Mouse (Mus musculus): ENCODE data around the gene Cntrob. TPM values are rescaled to one million over a fixed set of nuclear protein-coding genes. Genes with fewer than 3 reads are reported as not detected.
A peak's percentile ranks its signal among the peaks of the same experiment; 100 is the strongest.

Gene Cntrob
- polyA plus RNA-seq, 1 experiment from 2014 or later = 16.6 TPM

DNA sequence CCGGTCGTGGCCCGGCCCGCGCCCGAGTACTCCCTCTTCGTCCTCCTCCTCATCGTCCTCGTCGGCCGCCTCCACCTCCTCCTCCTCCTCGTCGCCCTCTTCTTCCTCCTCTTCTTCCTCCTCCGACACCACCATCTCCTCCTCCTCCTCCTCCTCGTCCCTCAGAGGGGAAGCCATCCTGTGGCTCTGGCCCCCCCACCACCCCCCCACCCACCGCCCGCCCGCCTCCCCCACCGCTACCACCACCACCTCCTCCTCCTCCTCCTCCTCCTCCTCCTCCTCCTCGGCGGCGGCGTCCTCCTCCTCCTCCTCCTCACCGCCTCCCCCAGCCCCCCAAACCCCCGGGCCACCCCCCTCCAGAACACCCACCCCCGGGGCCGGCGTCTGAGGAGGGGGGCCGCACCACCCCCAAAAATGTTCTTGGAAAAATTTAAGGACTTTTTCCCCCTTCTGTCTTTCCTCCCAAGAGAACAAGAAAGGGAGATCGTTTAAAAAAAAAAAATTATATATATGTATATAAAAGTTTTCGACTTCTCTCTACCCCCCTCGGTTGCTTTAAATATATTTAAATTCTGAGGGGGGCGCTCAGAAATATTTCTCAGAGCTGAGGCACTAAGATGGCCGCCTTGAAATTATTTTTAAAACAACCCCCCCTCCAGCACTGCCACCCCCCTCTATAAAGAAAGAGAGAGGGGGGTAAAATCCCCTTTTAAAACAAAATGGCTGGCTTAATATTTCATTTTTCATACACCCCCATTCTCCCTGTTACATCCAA is 45.8 kb upstream of the Cntrob start, which contains the start of gene Chd3:
Gene Chd3 (minus strand): TSS at position 192 of the 775 bp plus-strand sequence.
- peak within 1 kb of the TSS; percentile 100 for H3K27ac ChIP-seq (ENCODE audit: low read depth)
- H3K9ac ChIP-seq = peak within 1 kb of the TSS; percentile 99
- peak within 1 kb of the TSS; percentile 95 for H3K4me3 ChIP-seq (ENCODE audit: low read depth, low read length)
- peak within 1 kb of the TSS; percentile 97 for H3K4me2 ChIP-seq
- 3% methylated on average over 17 of the region's 34 CpGs for WGBS
- no peaks in the 10 kb centered on the region for H3K9me3 ChIP-seq (ENCODE audit: low read depth, low read length)
- peaks cover 19% of the 10 kb centered on the region for H3K36me3 ChIP-seq (ENCODE audit: insufficient read depth)
- H3K27me3 ChIP-seq (ENCODE audit: insufficient read depth, low read length) = no peaks in the 10 kb centered on the region
- TF ChIP-seq CTCF (IDR thresholded peaks at IDR 0.05; ENCODE audit: low read depth) = no peak
- ATAC-seq (ENCODE audit: insufficient read depth) (no peak), DNase-seq (peak; percentile 51)
- H3K4me1 ChIP-seq (ENCODE audit: insufficient read depth) = peaks cover 38% of the 10 kb centered on the region

DNA sequence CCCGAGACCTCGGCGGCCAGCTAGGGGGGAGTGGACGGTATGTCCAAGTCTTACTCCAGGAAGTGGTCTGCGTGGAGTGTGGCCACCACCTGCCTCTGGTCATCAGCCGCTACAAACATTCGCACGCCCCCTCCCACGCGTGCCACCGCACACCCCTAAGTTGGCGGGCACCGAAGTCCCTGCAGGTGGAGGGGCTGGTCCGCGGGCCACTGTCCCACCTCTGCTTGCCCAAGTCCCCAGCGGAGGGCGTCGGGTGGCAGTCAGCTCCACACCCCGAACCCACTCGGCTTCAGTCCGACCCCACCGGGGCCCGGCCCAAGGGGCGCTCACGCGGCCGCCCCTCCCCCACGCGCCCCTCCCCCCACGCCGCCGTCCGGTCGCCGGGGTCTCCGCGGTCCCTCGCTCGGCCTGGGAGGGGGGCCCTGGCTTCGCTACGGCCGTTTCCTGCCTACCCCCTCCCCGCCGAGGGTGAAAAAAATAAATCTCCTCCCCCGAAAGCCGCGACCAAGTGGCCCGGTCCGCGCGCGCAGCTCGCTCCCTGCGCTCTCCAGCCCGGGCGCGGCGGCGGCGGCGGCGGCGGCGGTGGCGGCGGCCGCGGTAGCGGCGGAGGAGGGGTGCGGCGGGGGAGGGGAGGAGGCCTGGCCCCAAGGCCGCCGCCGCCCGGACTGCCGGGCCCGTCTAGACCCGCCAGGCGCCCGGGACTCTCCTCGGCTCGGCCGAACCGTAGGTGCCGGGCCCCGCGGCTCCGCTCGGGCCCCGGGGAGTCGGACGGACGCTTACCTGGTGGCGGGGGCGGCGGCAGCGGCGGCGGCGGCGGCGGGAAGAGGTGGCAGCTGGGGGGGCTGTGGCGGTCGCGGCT is 45.0 kb upstream of the Cntrob start:
- H3K4me3 ChIP-seq (ENCODE audit: low read depth, low read length) = peak overlapping the region; percentile 95
- H3K9ac ChIP-seq = peak overlapping the region; percentile 99
- DNase-seq = peak; percentile 72
- H3K4me1 ChIP-seq (ENCODE audit: insufficient read depth) = peaks cover 42% of the 10 kb centered on the region
- no peak for ATAC-seq (ENCODE audit: insufficient read depth)
- peak overlapping the region; percentile 97 for H3K4me2 ChIP-seq
- H3K36me3 ChIP-seq (ENCODE audit: insufficient read depth) = peaks cover 17% of the 10 kb centered on the region
- no peak for TF ChIP-seq CTCF (IDR thresholded peaks at IDR 0.05; ENCODE audit: low read depth)
- H3K27me3 ChIP-seq (ENCODE audit: insufficient read depth, low read length) = no peaks in the 10 kb centered on the region
- WGBS = under 1% methylated on average over 74 of the region's 106 CpGs
- H3K9me3 ChIP-seq (ENCODE audit: low read depth, low read length) = no peaks in the 10 kb centered on the region
- peak overlapping the region; percentile 100 for H3K27ac ChIP-seq (ENCODE audit: low read depth)

DNA sequence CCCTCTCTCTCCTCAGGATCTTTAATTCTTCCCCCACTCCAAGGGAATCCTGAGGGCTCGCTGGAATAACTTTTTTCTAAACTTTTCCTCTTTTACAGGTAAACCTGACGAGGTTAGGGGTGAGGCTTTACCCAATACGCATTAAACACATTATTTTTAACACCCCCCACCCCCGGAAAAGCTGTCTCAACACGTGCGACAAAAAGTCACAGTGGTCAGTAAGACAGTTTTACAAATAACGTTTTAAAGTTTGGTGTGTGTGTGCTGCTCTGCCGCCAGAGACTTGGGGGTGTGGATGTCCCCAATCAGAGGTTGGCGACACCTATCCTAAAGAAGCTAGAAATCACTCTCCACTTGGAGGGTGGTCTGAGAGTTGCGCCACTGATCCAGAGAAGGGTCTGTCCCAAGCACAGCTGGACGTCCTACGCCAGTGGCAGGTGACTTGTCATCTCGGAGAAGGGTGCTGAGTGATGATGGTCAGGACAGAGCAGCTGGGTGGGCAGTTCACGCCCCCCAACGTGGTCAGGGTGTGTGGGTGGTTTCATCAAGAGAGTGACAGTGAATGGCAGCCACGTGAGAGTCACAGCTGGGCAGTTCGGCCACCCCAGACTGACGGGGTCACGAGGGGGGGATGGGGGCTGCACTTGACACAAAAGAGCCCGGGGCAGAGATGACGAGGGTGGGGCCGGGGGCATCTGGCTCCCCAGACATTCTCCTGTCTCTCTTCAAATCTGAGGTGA is 44.2 kb upstream of the Cntrob start:
- peak overlapping the region; percentile 99 for H3K9ac ChIP-seq
- peak overlapping the region; percentile 95 for H3K4me3 ChIP-seq (ENCODE audit: low read depth, low read length)
- TF ChIP-seq CTCF (IDR thresholded peaks at IDR 0.05; ENCODE audit: low read depth) = 0 out of 2 replicates have a peak, but pooled peaks have one; percentile 4
- peak overlapping the region; percentile 97 for H3K4me2 ChIP-seq
- H3K4me1 ChIP-seq (ENCODE audit: insufficient read depth) = peaks cover 42% of the 10 kb centered on the region
- WGBS = 1% methylated on average over 22 of the region's 22 CpGs
- H3K36me3 ChIP-seq (ENCODE audit: insufficient read depth) = peaks cover 18% of the 10 kb centered on the region
- DNase-seq = peak; percentile 65
- 0 out of 2 replicates have a peak, but pooled peaks have one; percentile 4 for ATAC-seq (ENCODE audit: insufficient read depth)
- peak overlapping the region; percentile 100 for H3K27ac ChIP-seq (ENCODE audit: low read depth)
- no peaks in the 10 kb centered on the region for H3K27me3 ChIP-seq (ENCODE audit: insufficient read depth, low read length)
- no peaks in the 10 kb centered on the region for H3K9me3 ChIP-seq (ENCODE audit: low read depth, low read length)

DNA sequence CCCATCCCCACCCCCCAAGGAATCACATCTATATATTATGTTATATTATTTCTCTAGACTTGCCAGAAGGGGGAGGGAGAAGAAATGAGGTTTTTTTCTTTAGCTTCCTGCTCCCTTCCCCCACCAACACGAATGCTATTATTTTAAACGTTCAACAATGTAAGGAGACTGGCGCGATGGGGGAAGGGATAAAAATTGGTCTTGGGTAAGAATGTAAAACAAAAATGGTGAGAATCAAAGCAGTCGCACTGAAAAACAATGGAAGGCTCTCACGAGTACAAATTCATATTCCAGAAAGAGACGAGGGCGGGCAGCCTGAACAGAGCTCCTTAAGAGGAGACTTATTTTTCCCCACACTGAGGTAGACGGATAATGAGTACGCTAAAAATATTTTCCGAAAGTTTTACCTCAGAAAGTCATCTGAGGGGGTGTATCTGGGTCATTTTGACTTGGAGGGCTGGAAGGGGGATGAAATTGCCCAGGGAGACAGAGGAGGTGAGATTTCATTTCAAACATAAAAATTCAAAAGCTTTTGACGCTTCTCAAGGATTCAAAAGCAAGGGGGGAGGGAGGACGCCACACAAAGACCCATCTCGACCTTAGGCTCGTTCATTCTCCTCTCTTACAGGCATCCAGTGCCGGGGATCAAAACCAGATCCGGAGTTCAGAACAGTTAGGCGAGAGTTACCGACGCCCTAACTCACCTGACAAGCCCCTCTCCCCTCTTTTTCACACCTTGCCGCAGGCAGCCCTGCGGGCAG is 43.5 kb upstream of the Cntrob start:
- Histone ChIP-seq H3K36me3 (ENCODE audit: insufficient read depth) (peaks cover 21% of the 10 kb centered on the region), H3K4me1 (ENCODE audit: insufficient read depth) (peaks cover 34% of the 10 kb centered on the region), H3K27ac (ENCODE audit: low read depth) (peak overlapping the region; percentile 100), H3K9me3 (ENCODE audit: low read depth, low read length) (no peaks in the 10 kb centered on the region), H3K4me3 (ENCODE audit: low read depth, low read length) (peak overlapping the region; percentile 95), H3K4me2 (peak overlapping the region; percentile 97), H3K9ac (peak overlapping the region; percentile 99), H3K27me3 (ENCODE audit: insufficient read depth, low read length) (no peaks in the 10 kb centered on the region)
- under 1% methylated on average over 22 of the region's 22 CpGs for WGBS
- no peak for TF ChIP-seq CTCF (IDR thresholded peaks at IDR 0.05; ENCODE audit: low read depth)
- ATAC-seq (ENCODE audit: insufficient read depth) = no peak
- DNase-seq = peak; percentile 50

DNA sequence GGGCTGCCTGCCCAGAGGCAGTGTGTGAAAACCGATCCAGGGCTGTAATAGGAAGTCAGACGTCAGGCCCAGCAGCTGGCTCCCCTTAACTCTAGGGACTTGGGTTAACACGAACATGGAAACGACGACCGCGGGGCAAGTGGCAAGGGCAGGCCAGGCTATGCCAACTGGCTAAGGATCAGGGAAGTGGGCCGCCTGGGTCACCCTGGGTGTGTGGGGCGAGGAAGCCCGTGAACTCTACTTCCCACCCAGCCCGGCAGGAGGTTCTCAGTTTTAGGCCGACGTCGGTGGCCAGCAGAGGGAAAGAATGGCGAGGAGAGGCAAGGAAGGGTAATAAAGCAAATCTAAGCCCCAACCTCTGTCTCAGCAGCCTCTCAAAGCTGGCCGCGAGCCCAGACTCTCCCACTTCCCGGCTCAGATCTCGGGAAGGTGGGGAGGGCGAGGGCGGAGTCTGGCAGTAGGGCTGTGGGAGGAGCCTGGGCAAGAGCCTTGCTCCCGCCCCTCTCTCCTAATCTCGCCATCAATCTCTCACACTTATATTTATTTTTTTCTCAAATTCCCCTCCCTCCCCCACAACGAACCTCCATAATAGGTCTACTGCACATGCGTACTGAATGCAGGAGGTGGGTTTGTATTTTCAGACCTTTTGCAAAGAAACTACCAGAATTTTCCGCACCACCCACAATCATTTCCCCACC is 42.7 kb upstream of the Cntrob start:
- ATAC-seq (ENCODE audit: insufficient read depth) = peak; percentile 60

More for the DNA sequence above, 42.7 kb upstream of the Cntrob start:
- H3K4me3 ChIP-seq (ENCODE audit: low read depth, low read length) = peak overlapping the region; percentile 95
- peaks cover 27% of the 10 kb centered on the region for H3K4me1 ChIP-seq (ENCODE audit: insufficient read depth)
- H3K9me3 ChIP-seq (ENCODE audit: low read depth, low read length) = no peaks in the 10 kb centered on the region
- peaks cover 29% of the 10 kb centered on the region for H3K36me3 ChIP-seq (ENCODE audit: insufficient read depth)
- WGBS = 1% methylated on average over 26 of the region's 26 CpGs
- peak overlapping the region; percentile 60 for H3K9ac ChIP-seq
- no peaks in the 10 kb centered on the region for H3K27me3 ChIP-seq (ENCODE audit: insufficient read depth, low read length)
- peak overlapping the region; percentile 97 for H3K4me2 ChIP-seq
- peak; percentile 99 for DNase-seq
- peak; percentile 35 for TF ChIP-seq CTCF (IDR thresholded peaks at IDR 0.05; ENCODE audit: low read depth)
- peak overlapping the region; percentile 100 for H3K27ac ChIP-seq (ENCODE audit: low read depth)

Measured in lung, embryonic 14.5 days (tissue).